Mouse (Mus musculus): ENCODE data around the gene Hells.

The Hells gene

DNA sequence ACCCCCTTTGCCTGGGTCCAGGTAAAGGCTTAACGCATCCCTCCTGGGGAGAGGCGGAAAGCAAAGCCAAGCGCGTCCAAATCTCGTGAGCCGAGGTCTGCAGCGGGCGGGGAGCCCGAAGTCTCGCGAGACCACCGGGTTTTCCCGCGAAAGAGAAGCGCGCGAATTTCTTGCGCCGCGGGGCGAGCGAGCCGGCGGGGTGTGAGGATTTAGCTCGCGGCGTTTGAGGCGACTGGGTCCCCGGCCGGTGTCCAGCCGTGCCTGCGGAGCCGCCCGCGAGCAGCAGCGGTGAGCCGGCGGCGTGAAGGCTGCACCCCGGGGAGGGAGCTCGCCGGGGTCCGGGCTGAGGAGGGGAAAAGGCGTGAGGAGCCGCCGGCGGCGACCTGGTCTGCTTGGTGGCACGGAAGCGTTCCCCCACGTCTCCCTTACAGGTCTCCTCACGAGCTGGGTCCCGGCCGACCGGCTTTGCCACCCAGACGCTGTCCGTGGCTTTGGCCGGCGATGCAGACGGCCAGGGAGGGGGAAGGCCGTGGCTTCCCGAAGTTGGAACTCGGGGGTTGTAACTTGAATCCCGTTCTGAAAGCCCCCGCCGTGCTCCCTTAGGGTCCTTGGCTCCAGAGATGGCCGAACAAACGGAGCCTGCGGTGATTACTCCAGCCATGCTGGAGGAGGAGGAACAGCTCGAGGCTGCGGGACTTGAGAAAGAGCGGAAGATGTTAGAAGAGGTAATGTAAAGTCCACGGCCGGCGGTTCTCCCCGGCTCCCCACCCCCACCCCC is at the start of gene Hells:
TSS of gene Hells (plus strand) at position 128 of the 778 bp plus-strand sequence.
- DNase-seq = peak; percentile 89 to 90

GRCm38 (mm10) chr19:38901146-38902135 is 29.3 kb upstream of the Hells start:
- DNase-seq = no peak

DNA sequence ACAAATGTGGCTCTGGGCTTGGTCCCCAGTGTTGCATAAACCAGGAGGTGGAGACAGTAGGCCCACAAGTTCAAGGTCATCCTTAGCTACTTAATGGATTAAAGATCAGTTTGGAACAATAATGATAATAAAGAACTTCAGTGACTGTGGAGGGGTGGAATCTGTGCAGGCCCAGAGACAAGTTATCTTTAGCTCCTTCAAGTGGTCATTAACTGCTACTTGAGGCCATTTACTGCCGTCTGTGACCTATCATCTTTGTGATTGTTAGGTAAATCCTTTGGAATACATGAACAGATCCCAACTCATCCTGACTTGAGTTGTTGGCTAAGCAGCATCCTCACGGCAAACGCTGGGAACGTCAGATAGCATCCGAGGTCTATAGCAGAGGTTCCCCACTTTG is 28.2 kb upstream of the Hells start:
- no peak for DNase-seq

DNA sequence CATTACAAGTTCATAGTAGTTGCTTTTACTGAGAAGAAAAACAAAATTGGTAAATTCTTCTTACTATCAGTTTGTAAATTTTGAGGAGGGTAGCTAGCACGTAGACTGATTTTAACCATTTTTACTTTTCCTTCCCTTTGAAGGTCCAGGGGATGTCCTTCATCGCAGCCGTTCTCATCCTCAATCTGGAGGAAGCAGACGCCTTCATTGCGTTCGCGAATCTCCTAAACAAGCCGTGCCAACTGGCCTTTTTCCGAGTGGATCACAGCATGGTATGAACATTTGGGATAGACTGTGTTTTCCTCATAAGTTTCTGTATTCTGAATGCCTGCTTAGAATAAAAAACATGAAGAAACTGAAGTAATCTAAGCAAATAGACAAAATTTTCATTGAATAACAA is 16.9 kb upstream of the Hells start:
- DNase-seq = no peak

DNA sequence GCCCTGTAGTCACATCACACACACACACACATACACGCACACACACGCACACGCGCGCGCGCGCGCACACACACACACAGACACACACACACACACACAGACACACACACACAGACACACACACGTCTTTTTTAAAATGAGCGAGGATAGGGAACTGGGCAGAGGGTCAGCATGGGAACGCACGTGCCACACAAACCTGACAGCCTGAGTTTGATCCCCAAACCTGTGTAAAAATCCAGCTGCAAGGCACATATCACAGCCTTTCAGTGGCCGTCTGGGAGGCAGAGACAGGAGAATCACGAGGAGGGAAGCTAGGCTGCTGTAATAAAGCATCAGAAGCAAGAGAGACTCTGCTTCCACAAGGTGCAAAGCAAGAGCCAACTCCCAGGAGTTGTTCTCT is 15.8 kb upstream of the Hells start:
- DNase-seq = no peak

GRCm38 (mm10) chr19:38915677-38916076 is 15.0 kb upstream of the Hells start:
- DNase-seq = peak; percentile 53

- no peak for DNase-seq
Observed at GRCm38 (mm10) chr19:38928481-38929158, 2.1 kb upstream of the Hells start.

GRCm38 (mm10) chr19:38929471-38930251 is 1.1 kb upstream of the Hells start:
- DNase-seq = peak in 1 of 2 experiments; percentile 6

GRCm38 (mm10) chr19:38930252-38930787 is 395 bp upstream of the Hells start:
- DNase-seq = peak in 1 of 2 experiments; percentile 11

DNA sequence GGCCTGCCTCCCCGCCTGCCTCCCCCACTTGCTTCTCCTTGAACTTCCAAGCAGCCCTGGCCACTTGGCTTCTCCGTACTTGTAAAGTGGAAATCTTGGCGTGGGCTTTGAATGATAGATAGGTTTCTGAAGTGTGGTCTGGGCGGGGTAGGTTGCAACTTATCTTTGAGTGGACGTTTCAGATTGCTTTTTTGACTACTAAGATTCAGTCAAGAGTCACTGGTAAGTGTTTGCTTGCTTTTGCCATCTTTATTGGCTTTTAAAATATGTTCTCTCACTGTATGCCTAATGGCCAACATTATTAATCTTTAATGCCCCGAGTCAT is 813 bp downstream of the Hells start:
- no peak for DNase-seq

- DNase-seq = no peak
Observed at GRCm38 (mm10) chr19:38944590-38945307, 14.0 kb downstream of the Hells start.

- no peak for DNase-seq
Observed at GRCm38 (mm10) chr19:38970741-38971140, 40.0 kb downstream of the Hells start.

- no peak for DNase-seq
Observed at GRCm38 (mm10) chr19:38972581-38972980, 41.9 kb downstream of the Hells start.

GRCm38 (mm10) chr19:38973666-38974065 is 43.0 kb downstream of the Hells start:
- DNase-seq = no peak

DNA sequence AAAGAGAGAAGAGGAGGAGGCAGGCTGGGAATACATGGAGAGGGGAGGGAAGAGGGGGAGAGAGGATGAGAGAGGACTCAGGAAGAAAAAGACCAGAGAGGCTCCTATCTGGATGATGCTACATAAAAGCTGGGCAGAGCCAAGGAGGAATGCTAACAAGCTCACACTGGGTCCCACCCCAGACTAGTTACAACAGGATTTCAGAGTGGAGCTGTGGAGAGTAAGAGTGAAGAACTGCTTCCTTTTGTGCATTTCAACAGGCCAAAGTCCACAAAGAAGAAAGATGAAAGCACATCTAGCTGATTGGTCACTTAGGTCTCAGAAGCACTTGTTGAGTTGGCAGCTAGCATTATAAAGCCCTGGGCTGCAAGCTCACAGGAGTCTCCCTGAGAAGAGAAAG is 45.6 kb downstream of the Hells start:
- DNase-seq = no peak

DNA sequence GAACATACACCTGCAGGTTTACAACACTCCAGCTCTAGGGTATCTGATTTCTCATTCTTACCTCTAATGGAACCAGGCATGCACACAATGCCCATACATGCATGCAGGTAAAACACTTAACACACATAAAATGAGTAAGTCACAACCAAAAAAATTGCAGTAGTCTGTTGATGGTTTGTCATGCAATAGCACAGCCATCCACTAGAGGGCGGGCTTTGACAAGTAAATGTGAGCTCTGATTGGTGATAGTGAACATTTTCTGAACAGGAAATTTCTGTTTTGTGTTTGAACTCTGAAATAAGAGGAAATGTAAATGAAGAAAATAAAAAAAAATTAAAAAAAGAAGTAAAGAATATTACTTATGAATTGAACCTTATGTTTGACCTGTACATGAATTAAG is 51.3 kb downstream of the Hells start:
- DNase-seq = peak; percentile 73 to 75

DNA sequence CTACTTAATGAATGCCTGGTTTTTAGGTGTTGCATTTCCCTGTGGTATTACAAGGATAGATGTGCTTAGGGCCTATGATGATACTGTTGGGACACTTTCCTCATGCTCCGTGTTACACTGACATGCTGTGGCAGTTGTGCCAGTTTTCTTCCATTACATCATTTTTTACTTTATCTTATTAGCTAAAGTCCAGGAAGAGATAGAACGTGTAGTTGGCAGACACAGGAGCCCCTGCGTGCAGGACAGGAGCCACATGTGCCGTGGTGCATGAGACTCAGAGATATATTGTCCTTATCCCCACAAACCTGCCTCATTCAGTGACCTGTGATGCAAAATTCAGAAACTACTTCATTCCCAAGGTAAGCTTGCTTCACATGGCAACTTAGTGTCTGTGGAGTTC is 67.5 kb downstream of the Hells start:
- no peak for DNase-seq

GRCm38 (mm10) chr19:38998676-38999075 is 68.0 kb downstream of the Hells start:
- no peak for DNase-seq

GRCm38 (mm10) chr19:39005132-39005531 is 74.4 kb downstream of the Hells start:
- no peak for DNase-seq

- no peak for DNase-seq
Observed at GRCm38 (mm10) chr19:39006715-39007114, 76.0 kb downstream of the Hells start, which contains the start of gene Cyp2c55. TSS of gene Cyp2c55 (plus strand) at chr19:39007019.
